Mouse (Mus musculus): Measurements from ENCODE around the gene Wap. TPM values are rescaled to one million over a fixed set of nuclear protein-coding genes. Genes with fewer than 3 reads are reported as not detected.

Wap gene
- total and polyA plus RNA-seq, 3 experiments, result not detected

GRCm38 (mm10) chr11:6605491-6606399 is 32.7 kb downstream of the Wap start, which contains the start of gene Nacad:
Gene Nacad, minus strand, starts transcription at chr11:6606053.
- H3K4me3 ChIP-seq, result peak within 1 kb of the TSS; percentile 32
- H3K4me1 ChIP-seq (ENCODE audit: control insufficient read depth, insufficient read depth, low read length), result peaks cover 2% of the 10 kb centered on the region; the same call in 1 of the 2 replicates
- WGBS, result 7% methylated on average over 40 of the region's 41 CpGs
- intact Hi-C loops (cut with DNase I), result no loop called here
- H3K9ac ChIP-seq (ENCODE audit: low read depth, low read length), result peak within 1 kb of the TSS; percentile 12; the same call in 1 of the 2 replicates
- H3K27me3 ChIP-seq (ENCODE audit: control insufficient read depth, insufficient read depth, low read length), result no peaks in the 10 kb centered on the region
- no peak for DNase-seq
- H3K36me3 ChIP-seq (ENCODE audit: control insufficient read depth, insufficient read depth, low read length), result no peaks in the 10 kb centered on the region
- TF ChIP-seq POLR2A (IDR thresholded peaks at IDR 0.05; ENCODE audit: insufficient read depth, low read depth, low read length) (no peak), EP300 (IDR thresholded peaks at IDR 0.05; ENCODE audit: insufficient read depth, low read depth, low read length) (no peak), CTCF (IDR thresholded peaks at IDR 0.05) (no peak)
- no peaks in the 10 kb centered on the region for H3K79me2 ChIP-seq (replicated peaks; ENCODE audit: control insufficient read depth, insufficient read depth, low read length)
- H3K27ac ChIP-seq, result no peak within 1 kb of the TSS

GRCm38 (mm10) chr11:6605021-6605481 is 33.4 kb downstream of the Wap start:
- H3K27me3 ChIP-seq (ENCODE audit: control insufficient read depth, insufficient read depth, low read length), result no peaks in the 10 kb centered on the region

DNA sequence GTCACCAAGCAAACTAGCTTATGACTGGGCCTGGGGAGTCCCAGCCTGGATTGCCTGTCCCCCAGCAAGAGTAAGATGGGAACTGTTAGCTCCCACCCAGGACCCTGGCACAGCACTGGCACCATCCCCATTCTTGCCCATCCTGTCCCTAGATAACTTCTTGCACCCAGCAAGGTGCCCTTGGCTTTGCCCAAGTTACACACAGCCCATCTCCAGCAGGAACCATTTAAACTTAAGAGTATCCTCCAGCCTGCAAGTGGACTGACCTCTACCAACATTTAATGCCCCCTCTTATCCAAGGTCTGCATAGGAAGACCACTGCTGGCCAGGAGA is 33.9 kb downstream of the Wap start:
- no peak overlapping the region for H3K4me3 ChIP-seq

More at GRCm38 (mm10) chr11:6605021-6605481, 33.4 kb downstream of the Wap start:
- Histone ChIP-seq H3K9ac (ENCODE audit: low read depth, low read length) (0 out of 2 replicates have a peak overlapping the region, but pooled peaks have one; percentile 2), H3K27ac (no peak overlapping the region), H3K4me1 (ENCODE audit: control insufficient read depth, insufficient read depth, low read length) (peaks cover 2% of the 10 kb centered on the region; the same call in 1 of the 2 replicates), H3K4me3 (peak overlapping the region; percentile 32), H3K79me2 (replicated peaks; ENCODE audit: control insufficient read depth, insufficient read depth, low read length) (no peaks in the 10 kb centered on the region), H3K36me3 (ENCODE audit: control insufficient read depth, insufficient read depth, low read length) (no peaks in the 10 kb centered on the region)
- WGBS, result 11% methylated on average over 13 of the region's 13 CpGs
- intact Hi-C loops (cut with DNase I), result no loop called here
- DNase-seq, result no peak
- TF ChIP-seq EP300 (IDR thresholded peaks at IDR 0.05; ENCODE audit: insufficient read depth, low read depth, low read length), result no peak
- no peak for TF ChIP-seq POLR2A (IDR thresholded peaks at IDR 0.05; ENCODE audit: insufficient read depth, low read depth, low read length)
- TF ChIP-seq CTCF (IDR thresholded peaks at IDR 0.05), result peak; percentile 38

DNA sequence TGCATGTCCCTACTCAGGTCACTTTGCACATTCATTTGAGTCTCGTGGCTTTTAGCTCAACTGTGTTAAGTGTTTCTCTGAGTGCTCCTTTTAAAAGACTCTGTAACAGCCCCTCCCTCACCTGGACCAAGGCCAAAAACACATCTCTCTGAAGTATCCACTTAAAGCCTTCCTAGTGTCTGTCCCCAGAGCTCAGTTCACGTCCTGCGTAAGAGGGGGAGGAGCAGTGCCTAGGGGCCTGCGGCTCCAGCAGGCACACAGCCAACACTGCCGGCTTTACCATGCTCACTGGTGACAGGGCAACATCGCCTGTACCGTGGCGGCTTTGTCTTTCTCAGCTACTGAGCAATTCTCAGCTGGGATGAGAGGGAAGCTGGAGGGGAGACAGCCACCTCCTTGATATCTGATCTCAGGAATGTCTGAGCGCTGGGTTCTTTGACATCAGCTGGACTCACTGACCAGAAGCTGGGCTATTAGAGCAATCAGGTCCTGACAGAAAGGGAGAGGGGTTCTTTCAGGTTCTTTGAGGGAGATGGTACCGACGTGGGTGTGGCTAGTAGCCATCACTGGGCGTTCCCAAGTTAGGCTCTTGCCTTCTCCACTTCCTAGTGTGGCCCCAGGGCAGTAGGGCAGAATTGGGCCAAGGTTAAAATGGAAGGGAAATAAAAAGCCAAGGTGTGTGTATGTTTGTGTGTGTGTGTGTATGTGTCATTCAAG is 34.4 kb downstream of the Wap start:
- TF ChIP-seq EP300 (IDR thresholded peaks at IDR 0.05; ENCODE audit: insufficient read depth, low read depth, low read length) (no peak), POLR2A (IDR thresholded peaks at IDR 0.05; ENCODE audit: insufficient read depth, low read depth, low read length) (no peak), CTCF (IDR thresholded peaks at IDR 0.05) (no peak)
- H3K4me1 ChIP-seq (ENCODE audit: control insufficient read depth, insufficient read depth, low read length), result peaks cover 2% of the 10 kb centered on the region; the same call in 1 of the 2 replicates
- no peak overlapping the region for H3K9ac ChIP-seq (ENCODE audit: low read depth, low read length)
- H3K36me3 ChIP-seq (ENCODE audit: control insufficient read depth, insufficient read depth, low read length), result no peaks in the 10 kb centered on the region
- peak in 1 of 2 experiments; percentile 48 for DNase-seq
- H3K27ac ChIP-seq, result no peak overlapping the region
- no peaks in the 10 kb centered on the region for H3K27me3 ChIP-seq (ENCODE audit: control insufficient read depth, insufficient read depth, low read length)
- H3K4me3 ChIP-seq, result no peak overlapping the region
- no peaks in the 10 kb centered on the region for H3K79me2 ChIP-seq (replicated peaks; ENCODE audit: control insufficient read depth, insufficient read depth, low read length)
- intact Hi-C loops (cut with DNase I), result no loop called here
- 12% methylated on average over 12 of the region's 12 CpGs for WGBS

More for the DNA sequence above, 33.9 kb downstream of the Wap start:
- no peak for TF ChIP-seq EP300 (IDR thresholded peaks at IDR 0.05; ENCODE audit: insufficient read depth, low read depth, low read length)
- no peak for TF ChIP-seq CTCF (IDR thresholded peaks at IDR 0.05)
- intact Hi-C loops (cut with DNase I), result no loop called here
- no peak for DNase-seq
- Histone ChIP-seq H3K79me2 (replicated peaks; ENCODE audit: control insufficient read depth, insufficient read depth, low read length) (no peaks in the 10 kb centered on the region), H3K27me3 (ENCODE audit: control insufficient read depth, insufficient read depth, low read length) (no peaks in the 10 kb centered on the region), H3K9ac (ENCODE audit: low read depth, low read length) (no peak overlapping the region), H3K36me3 (ENCODE audit: control insufficient read depth, insufficient read depth, low read length) (no peaks in the 10 kb centered on the region), H3K4me1 (ENCODE audit: control insufficient read depth, insufficient read depth, low read length) (peaks cover 2% of the 10 kb centered on the region; the same call in 1 of the 2 replicates), H3K27ac (no peak overlapping the region)

GRCm38 (mm10) chr11:6603224-6603623 is 35.2 kb downstream of the Wap start:
- no peak overlapping the region for H3K27ac ChIP-seq
- no peak overlapping the region for H3K4me3 ChIP-seq
- WGBS, result 64% methylated on average over 9 of the region's 9 CpGs
- intact Hi-C loops (cut with DNase I), result no loop called here
- H3K79me2 ChIP-seq (replicated peaks; ENCODE audit: control insufficient read depth, insufficient read depth, low read length), result no peaks in the 10 kb centered on the region
- H3K9ac ChIP-seq (ENCODE audit: low read depth, low read length), result no peak overlapping the region
- TF ChIP-seq EP300 (IDR thresholded peaks at IDR 0.05; ENCODE audit: insufficient read depth, low read depth, low read length), result no peak
- TF ChIP-seq POLR2A (IDR thresholded peaks at IDR 0.05; ENCODE audit: insufficient read depth, low read depth, low read length), result no peak
- no peak for TF ChIP-seq CTCF (IDR thresholded peaks at IDR 0.05)
- H3K4me1 ChIP-seq (ENCODE audit: control insufficient read depth, insufficient read depth, low read length), result peaks cover 2% of the 10 kb centered on the region; the same call in 1 of the 2 replicates
- DNase-seq, result no peak
- no peaks in the 10 kb centered on the region for H3K27me3 ChIP-seq (ENCODE audit: control insufficient read depth, insufficient read depth, low read length)
- H3K36me3 ChIP-seq (ENCODE audit: control insufficient read depth, insufficient read depth, low read length), result no peaks in the 10 kb centered on the region

Data from heart, adult 2 months (tissue).